ENCODE assay signal across 8 mouse cellular contexts in genomic region chr1:62795307-62796037, GRCm38 (mm10).
A peak's percentile ranks its signal among the peaks of the same experiment; 100 is the strongest.
DNase-seq lines count a peak whose midpoint lies in the region; ATAC-seq and TF ChIP-seq lines count a peak whose summit lies in the region.

No protein-coding gene starts in this region.

- peak overlapping the region; percentile 49 for H3K4me2 ChIP-seq in forebrain, embryonic 11.5 days (ENCODE audit: low read depth, low read length, severe bottlenecking)
- H3K4me2 ChIP-seq in hindbrain, postnatal 0 days (ENCODE audit: low read depth, low read length), result peak overlapping the region; percentile 50
- peak overlapping the region; percentile 54 for H3K4me2 ChIP-seq in limb, embryonic 13.5 days (replicated peaks)
- H3K4me2 ChIP-seq in midbrain, embryonic 11.5 days, result peak overlapping the region; percentile 48

- no peak overlapping the region for H3K27ac ChIP-seq in forebrain, embryonic 11.5 days (ENCODE audit: low read depth, low read length)
- H3K27ac ChIP-seq in hindbrain, postnatal 0 days, result no peak overlapping the region
- no peak overlapping the region for H3K27ac ChIP-seq in limb, embryonic 13.5 days
- H3K27ac ChIP-seq in midbrain, embryonic 11.5 days (ENCODE audit: low read depth, low read length), result no peak overlapping the region

- H3K4me3 ChIP-seq in forebrain, embryonic 11.5 days (ENCODE audit: low read depth, low read length), result peak overlapping the region; percentile 28
- H3K4me3 ChIP-seq in hindbrain, postnatal 0 days (ENCODE audit: low read length), result peak overlapping the region; percentile 17
- H3K4me3 ChIP-seq in limb, embryonic 13.5 days, result peak overlapping the region; percentile 25; the same call in 1 of the 2 replicates
- H3K4me3 ChIP-seq in midbrain, embryonic 11.5 days (ENCODE audit: low read depth, low read length), result peak overlapping the region; percentile 28

- peak; percentile 87 for ATAC-seq in forebrain, embryonic 11.5 days (replicated peaks; ENCODE audit: low FRiP score)
- peak; percentile 72 for ATAC-seq in hindbrain, postnatal 0 days
- peak; percentile 26; the same call in 1 of the 2 replicates for ATAC-seq in limb, embryonic 13.5 days (ENCODE audit: low FRiP score, low read depth)
- ATAC-seq in midbrain, embryonic 11.5 days (ENCODE audit: low FRiP score), result peak; percentile 81

- DNase-seq in cerebellum, adult 11-12 months, result peak; percentile 11
- no peak for DNase-seq in cerebellum, adult 9-10 months
- peak; percentile 42 for DNase-seq in R1 (ENCODE audit: low read depth, low spot score)
- peak; percentile 87 for DNase-seq in forebrain, embryonic 11.5 days (ENCODE audit: low spot score)
- DNase-seq in hindbrain, postnatal 0 days (ENCODE audit: low spot score), result peak; percentile 61
- DNase-seq in midbrain, embryonic 11.5 days (ENCODE audit: low spot score, missing footprints), result peak; percentile 95
- DNase-seq in spleen, postnatal 36 days (ENCODE audit: low spot score in 2 of 2), result peak; percentile 18 to 28

- H3K9me3 ChIP-seq in forebrain, embryonic 11.5 days (ENCODE audit: control insufficient read depth, low read length), result no peaks in the 10 kb centered on the region
- no peaks in the 10 kb centered on the region for H3K9me3 ChIP-seq in hindbrain, postnatal 0 days (ENCODE audit: low read length)
- no peaks in the 10 kb centered on the region for H3K9me3 ChIP-seq in limb, embryonic 13.5 days
- H3K9me3 ChIP-seq in midbrain, embryonic 11.5 days (ENCODE audit: control insufficient read depth, low read length), result no peaks in the 10 kb centered on the region

- no peaks in the 10 kb centered on the region for H3K27me3 ChIP-seq in forebrain, embryonic 11.5 days (ENCODE audit: control insufficient read depth, insufficient read depth, low read length)
- H3K27me3 ChIP-seq in hindbrain, postnatal 0 days (ENCODE audit: insufficient read depth, low read length), result no peaks in the 10 kb centered on the region
- H3K27me3 ChIP-seq in limb, embryonic 13.5 days, result no peaks in the 10 kb centered on the region
- H3K27me3 ChIP-seq in midbrain, embryonic 11.5 days (ENCODE audit: control insufficient read depth, insufficient read depth, low read length), result no peaks in the 10 kb centered on the region

- H3K9ac ChIP-seq in forebrain, embryonic 11.5 days (ENCODE audit: low read length), result peak overlapping the region; percentile 57
- H3K9ac ChIP-seq in hindbrain, postnatal 0 days (replicated peaks; ENCODE audit: low read length), result no peak overlapping the region
- no peak overlapping the region for H3K9ac ChIP-seq in limb, embryonic 13.5 days
- peak overlapping the region; percentile 54; the same call in 1 of the 2 replicates for H3K9ac ChIP-seq in midbrain, embryonic 11.5 days (ENCODE audit: low read length)

- peaks cover 10% of the 10 kb centered on the region for H3K4me1 ChIP-seq in forebrain, embryonic 11.5 days (replicated peaks; ENCODE audit: control insufficient read depth, insufficient read depth, low read length)
- peaks cover 16% of the 10 kb centered on the region; the same call in 1 of the 2 replicates for H3K4me1 ChIP-seq in hindbrain, postnatal 0 days (ENCODE audit: insufficient read depth, low read length)
- peaks cover 35% of the 10 kb centered on the region for H3K4me1 ChIP-seq in limb, embryonic 13.5 days
- peaks cover 9% of the 10 kb centered on the region for H3K4me1 ChIP-seq in midbrain, embryonic 11.5 days (ENCODE audit: control insufficient read depth, insufficient read depth, low read length)

- WGBS in forebrain, embryonic 11.5 days, result 18% methylated on average over 28 of the region's 28 CpGs
- 22% methylated on average over 28 of the region's 28 CpGs for WGBS in hindbrain, postnatal 0 days
- WGBS in limb, embryonic 13.5 days, result 32% methylated on average over 28 of the region's 28 CpGs
- 13% methylated on average over 28 of the region's 28 CpGs for WGBS in midbrain, embryonic 11.5 days

- peak; percentile 53 for TF ChIP-seq CTCF in hindbrain, postnatal 0 days (IDR thresholded peaks at IDR 0.05; ENCODE audit: low read depth)

- no peaks in the 10 kb centered on the region for H3K36me3 ChIP-seq in forebrain, embryonic 11.5 days (ENCODE audit: control insufficient read depth, insufficient read depth, low read length)
- no peaks in the 10 kb centered on the region for H3K36me3 ChIP-seq in hindbrain, postnatal 0 days (ENCODE audit: insufficient read depth, low read length)
- peaks cover 4% of the 10 kb centered on the region; the same call in 1 of the 2 replicates for H3K36me3 ChIP-seq in limb, embryonic 13.5 days
- no peaks in the 10 kb centered on the region for H3K36me3 ChIP-seq in midbrain, embryonic 11.5 days (ENCODE audit: control insufficient read depth, insufficient read depth, low read length)

Comparison
In these comparisons a context has a peak if more than half of its experiments do, and no peak if none do; other contexts are left out.
1. ATAC-seq: peak in every context shown above with its lines; median percentile 87 in forebrain, embryonic 11.5 days; 81 in midbrain, embryonic 11.5 days; 72 in hindbrain, postnatal 0 days; 26 in limb, embryonic 13.5 days.
2. H3K9ac ChIP-seq: peak in forebrain, embryonic 11.5 days (single experiment) and midbrain, embryonic 11.5 days (single experiment); none in hindbrain, postnatal 0 days (single experiment) and limb, embryonic 13.5 days (single experiment).
3. Peak in every context shown above with its lines, with median percentiles within 50 percentile points of each other: H3K4me2 ChIP-seq and H3K4me3 ChIP-seq.